Mouse (Mus musculus): Measurements from ENCODE around the gene Fut2. TPM values are rescaled to one million over a fixed set of nuclear protein-coding genes. Genes with fewer than 3 reads are reported as not detected.

Gene Fut2
- polyA plus RNA-seq, 1 experiment = not detected

DNA sequence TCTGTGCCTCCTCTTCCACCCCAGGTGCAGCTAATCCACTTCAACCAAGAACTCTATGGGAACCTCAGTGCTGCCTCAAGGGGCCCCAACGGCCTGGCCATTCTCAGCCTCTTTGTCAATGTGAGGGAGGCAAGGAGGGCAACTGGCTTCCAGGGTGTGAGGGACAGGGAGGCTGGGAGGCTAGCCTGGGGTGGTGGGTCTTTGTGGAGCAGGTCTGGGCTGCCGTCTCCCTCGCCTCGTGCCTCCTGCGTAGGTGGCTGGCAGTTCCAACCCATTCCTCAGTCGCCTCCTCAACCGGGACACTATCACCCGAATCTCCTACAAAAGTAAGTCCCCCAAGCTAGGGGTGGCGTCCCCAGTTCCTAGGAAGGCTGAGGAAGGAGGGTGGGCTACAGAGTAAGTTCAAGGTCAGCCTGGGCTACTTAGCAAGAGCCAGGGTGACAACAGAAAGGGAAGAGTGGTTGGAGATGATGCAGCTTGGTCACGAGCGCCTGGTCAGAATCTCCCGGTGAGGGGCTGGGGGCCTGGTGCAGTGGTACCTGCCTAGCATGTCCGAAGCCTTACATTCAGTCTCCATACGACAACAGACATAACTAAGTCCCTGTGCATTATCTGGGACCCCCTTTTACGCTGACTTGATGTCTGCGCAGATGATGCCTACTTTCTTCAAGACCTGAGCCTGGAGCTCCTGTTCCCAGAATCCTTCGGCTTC, 36.8 kb upstream of the Fut2 start:
- TF ChIP-seq CTCF (IDR thresholded peaks at IDR 0.05; ENCODE audit: extremely low read depth, insufficient read depth, insufficient read length, insufficient replicate concordance) (no peak), POLR2A (IDR thresholded peaks at IDR 0.05; ENCODE audit: low read depth, low read length) (no peak)
- Histone ChIP-seq H3K36me3 (ENCODE audit: control insufficient read depth, insufficient read depth, low read length) (no peaks in the 10 kb centered on the region), H3K27me3 (ENCODE audit: control insufficient read depth, insufficient read depth, low read length) (peaks cover 11% of the 10 kb centered on the region), H3K27ac (ENCODE audit: insufficient read depth, low read length) (no peak overlapping the region), H3K4me3 (ENCODE audit: extremely low read depth, insufficient read depth, insufficient read length) (no peak overlapping the region), H3K4me1 (ENCODE audit: control insufficient read depth, insufficient read depth, insufficient read length) (peaks cover 20% of the 10 kb centered on the region)
- WGBS = 90% methylated on average over 17 of the region's 17 CpGs
- no peak for DNase-seq (ENCODE audit: low read depth in 1 of 2, low spot score in 2 of 2)

DNA sequence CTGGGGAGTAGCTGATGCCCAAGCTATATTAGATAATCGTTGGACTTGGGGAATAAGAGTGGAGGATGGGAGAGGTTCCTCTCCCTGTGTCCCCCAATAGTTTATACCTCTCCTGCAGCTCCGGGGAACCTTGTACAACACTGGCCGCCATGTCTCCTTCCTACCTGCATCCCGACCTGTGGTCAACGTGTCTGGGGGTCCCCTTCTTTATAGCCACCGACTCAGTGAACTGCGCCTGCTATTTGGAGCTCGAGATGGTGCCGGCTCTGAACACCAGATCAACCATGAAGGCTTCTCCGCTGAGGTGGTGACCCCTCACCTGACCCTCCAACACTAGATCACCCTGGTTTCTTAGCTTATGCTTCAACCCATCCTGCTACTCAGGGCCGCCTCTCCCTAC, 36.1 kb upstream of the Fut2 start:
- DNase-seq (ENCODE audit: low read depth in 1 of 2, low spot score in 2 of 2) = no peak
- no peak for TF ChIP-seq CTCF (IDR thresholded peaks at IDR 0.05; ENCODE audit: extremely low read depth, insufficient read depth, insufficient read length, insufficient replicate concordance)
- TF ChIP-seq POLR2A (IDR thresholded peaks at IDR 0.05; ENCODE audit: low read depth, low read length) = no peak
- Histone ChIP-seq H3K27ac (ENCODE audit: insufficient read depth, low read length) (no peak overlapping the region), H3K4me1 (ENCODE audit: control insufficient read depth, insufficient read depth, insufficient read length) (peaks cover 19% of the 10 kb centered on the region), H3K36me3 (ENCODE audit: control insufficient read depth, insufficient read depth, low read length) (no peaks in the 10 kb centered on the region), H3K27me3 (ENCODE audit: control insufficient read depth, insufficient read depth, low read length) (peaks cover 11% of the 10 kb centered on the region), H3K4me3 (ENCODE audit: extremely low read depth, insufficient read depth, insufficient read length) (no peak overlapping the region)
- whole genome bisulfite sequencing = 93% methylated on average over 11 of the region's 11 CpGs

DNA sequence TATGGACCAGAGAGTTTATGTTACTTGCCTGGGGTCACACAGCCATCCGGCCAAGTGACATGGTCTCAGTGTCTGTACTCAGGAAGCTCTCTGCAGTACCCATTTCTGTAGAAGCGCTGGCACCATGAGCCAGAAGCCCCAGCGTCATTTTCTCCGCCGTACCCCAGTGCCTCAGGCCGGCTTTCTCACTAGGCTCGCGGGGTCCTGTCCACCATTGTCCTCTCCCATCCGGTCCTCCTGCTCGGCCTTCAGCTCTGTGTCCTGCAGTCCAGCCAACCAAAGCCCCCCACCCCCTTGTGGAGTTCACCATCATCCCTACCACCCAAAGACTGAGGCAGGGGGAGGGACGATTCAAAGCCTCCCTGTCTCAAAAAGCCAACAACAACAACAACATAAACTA, 35.4 kb upstream of the Fut2 start:
- H3K36me3 ChIP-seq (ENCODE audit: control insufficient read depth, insufficient read depth, low read length) = no peaks in the 10 kb centered on the region
- no peak overlapping the region for H3K27ac ChIP-seq (ENCODE audit: insufficient read depth, low read length)
- TF ChIP-seq CTCF (IDR thresholded peaks at IDR 0.05; ENCODE audit: extremely low read depth, insufficient read depth, insufficient read length, insufficient replicate concordance) = no peak
- no peak for TF ChIP-seq POLR2A (IDR thresholded peaks at IDR 0.05; ENCODE audit: low read depth, low read length)
- WGBS = 92% methylated on average over 11 of the region's 11 CpGs
- H3K4me3 ChIP-seq (ENCODE audit: extremely low read depth, insufficient read depth, insufficient read length) = no peak overlapping the region
- peaks cover 18% of the 10 kb centered on the region for H3K4me1 ChIP-seq (ENCODE audit: control insufficient read depth, insufficient read depth, insufficient read length)
- no peak for DNase-seq (ENCODE audit: low read depth in 1 of 2, low spot score in 2 of 2)
- peaks cover 11% of the 10 kb centered on the region for H3K27me3 ChIP-seq (ENCODE audit: control insufficient read depth, insufficient read depth, low read length)

DNA sequence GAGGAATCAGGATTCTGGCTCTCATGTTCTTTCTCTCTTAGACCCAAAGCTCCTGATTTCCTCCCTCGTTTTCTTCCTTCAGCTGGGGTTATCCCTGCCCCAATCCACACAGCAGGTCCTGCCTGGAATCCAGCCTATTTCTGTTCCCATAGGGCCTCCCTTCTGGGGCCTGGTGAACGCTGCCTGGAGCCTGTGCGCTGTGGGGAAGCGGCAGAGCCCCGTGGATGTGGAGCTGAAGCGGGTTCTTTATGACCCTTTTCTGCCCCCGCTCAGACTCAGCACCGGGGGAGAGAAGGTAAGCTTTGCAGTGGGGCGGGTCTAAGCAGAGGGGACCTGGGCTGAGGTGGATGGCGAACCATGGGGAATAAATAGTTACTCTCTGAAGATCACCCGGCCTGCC, 34.9 kb upstream of the Fut2 start:
- Histone ChIP-seq H3K27ac (ENCODE audit: insufficient read depth, low read length) (no peak overlapping the region), H3K36me3 (ENCODE audit: control insufficient read depth, insufficient read depth, low read length) (no peaks in the 10 kb centered on the region), H3K4me3 (ENCODE audit: extremely low read depth, insufficient read depth, insufficient read length) (no peak overlapping the region), H3K27me3 (ENCODE audit: control insufficient read depth, insufficient read depth, low read length) (peaks cover 11% of the 10 kb centered on the region), H3K4me1 (ENCODE audit: control insufficient read depth, insufficient read depth, insufficient read length) (peaks cover 18% of the 10 kb centered on the region)
- 57% methylated on average over 11 of the region's 11 CpGs for WGBS
- TF ChIP-seq CTCF (IDR thresholded peaks at IDR 0.05; ENCODE audit: extremely low read depth, insufficient read depth, insufficient read length, insufficient replicate concordance) (no peak), POLR2A (IDR thresholded peaks at IDR 0.05; ENCODE audit: low read depth, low read length) (no peak)
- no peak for DNase-seq (ENCODE audit: low read depth in 1 of 2, low spot score in 2 of 2)

DNA sequence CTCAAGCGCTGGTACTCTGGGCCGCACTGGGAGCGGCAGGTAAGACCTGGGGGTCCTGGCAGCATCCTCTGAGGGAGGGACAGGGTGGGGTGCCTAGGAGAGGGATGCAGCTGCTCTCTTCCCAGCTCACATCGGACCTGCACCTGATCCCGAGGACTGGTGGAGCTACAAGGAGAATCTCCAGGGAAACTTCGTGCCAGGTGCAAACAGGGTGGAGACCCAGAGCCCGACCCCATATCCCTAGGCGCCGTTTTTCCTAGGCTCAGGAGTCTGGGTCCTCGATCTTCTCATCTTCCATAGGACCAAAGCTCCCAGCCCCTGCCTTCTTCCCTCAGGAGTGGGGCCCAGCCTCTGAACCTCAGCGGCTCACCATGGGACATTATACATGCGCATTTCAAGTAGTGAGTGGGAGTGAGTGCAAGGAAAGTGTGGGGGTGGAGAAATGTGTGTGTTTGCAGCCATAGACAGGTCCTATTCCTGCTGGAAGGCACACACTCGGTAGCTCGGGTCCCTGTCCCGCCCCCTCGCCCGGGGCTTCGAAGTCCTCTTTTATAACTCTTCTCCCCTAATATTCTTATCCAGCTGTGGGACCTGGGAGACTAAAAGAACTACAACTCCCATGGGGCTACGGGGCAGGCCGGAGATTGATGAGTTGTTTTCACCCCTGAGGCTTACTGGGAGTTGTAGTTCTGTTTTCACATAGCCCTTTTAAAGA, 34.3 kb upstream of the Fut2 start:
- Histone ChIP-seq H3K27ac (ENCODE audit: insufficient read depth, low read length) (no peak overlapping the region), H3K4me3 (ENCODE audit: extremely low read depth, insufficient read depth, insufficient read length) (peak overlapping the region; percentile 18; the same call in 1 of the 2 replicates), H3K36me3 (ENCODE audit: control insufficient read depth, insufficient read depth, low read length) (no peaks in the 10 kb centered on the region), H3K27me3 (ENCODE audit: control insufficient read depth, insufficient read depth, low read length) (peaks cover 11% of the 10 kb centered on the region), H3K4me1 (ENCODE audit: control insufficient read depth, insufficient read depth, insufficient read length) (peaks cover 18% of the 10 kb centered on the region)
- 4% methylated on average over 20 of the region's 20 CpGs for WGBS
- TF ChIP-seq CTCF (IDR thresholded peaks at IDR 0.05; ENCODE audit: extremely low read depth, insufficient read depth, insufficient read length, insufficient replicate concordance) (no peak), POLR2A (IDR thresholded peaks at IDR 0.05; ENCODE audit: low read depth, low read length) (no peak)
- DNase-seq (ENCODE audit: low read depth in 1 of 2, low spot score in 2 of 2) = peak in 1 of 2 experiments; percentile 70

DNA sequence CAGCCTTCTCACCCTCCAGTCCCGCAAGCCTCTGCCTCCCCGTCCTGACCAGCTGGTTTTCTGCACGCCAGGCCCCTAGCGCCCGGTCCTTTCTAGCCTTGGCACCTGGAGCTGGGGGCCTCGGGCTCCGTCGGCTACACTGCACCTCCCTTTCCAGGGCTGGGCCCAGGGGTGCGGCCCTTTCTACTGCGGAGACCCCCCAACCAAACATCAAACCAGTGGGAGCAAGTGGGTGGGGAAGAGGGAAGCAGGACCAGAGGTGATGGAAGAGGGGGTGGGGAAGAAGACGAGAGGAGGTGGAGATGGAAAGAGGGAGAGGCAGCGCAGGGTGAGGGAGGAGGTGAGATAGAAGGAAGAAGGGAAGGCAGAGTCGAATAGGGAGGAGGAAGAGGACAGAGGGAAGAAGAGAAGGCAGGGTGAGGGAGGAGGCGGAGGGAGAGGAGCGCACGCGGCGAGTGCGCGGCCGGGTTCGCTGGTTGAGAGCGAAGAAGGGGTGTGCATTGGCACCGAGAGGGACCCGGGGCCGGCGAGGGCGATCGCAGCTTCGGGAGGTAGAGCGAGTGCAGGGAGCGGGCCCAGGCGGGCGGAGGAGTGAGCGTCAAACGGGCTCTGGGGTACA, 33.4 kb upstream of the Fut2 start, which contains the start of gene Car11:
Gene Car11, plus strand, starts transcription at position 321 of the 619 bp plus-strand sequence.
- TF ChIP-seq POLR2A (IDR thresholded peaks at IDR 0.05; ENCODE audit: low read depth, low read length) (no peak), CTCF (IDR thresholded peaks at IDR 0.05; ENCODE audit: extremely low read depth, insufficient read depth, insufficient read length, insufficient replicate concordance) (no peak)
- peaks cover 11% of the 10 kb centered on the region for H3K27me3 ChIP-seq (ENCODE audit: control insufficient read depth, insufficient read depth, low read length)
- H3K36me3 ChIP-seq (ENCODE audit: control insufficient read depth, insufficient read depth, low read length) = no peaks in the 10 kb centered on the region
- H3K4me3 ChIP-seq (ENCODE audit: extremely low read depth, insufficient read depth, insufficient read length) = peak within 1 kb of the TSS; percentile 18; the same call in 1 of the 2 replicates
- H3K4me1 ChIP-seq (ENCODE audit: control insufficient read depth, insufficient read depth, insufficient read length) = peaks cover 18% of the 10 kb centered on the region
- 14% methylated on average over 36 of the region's 36 CpGs for WGBS
- no peak for DNase-seq (ENCODE audit: low read depth in 1 of 2, low spot score in 2 of 2)
- no peak within 1 kb of the TSS for H3K27ac ChIP-seq (ENCODE audit: insufficient read depth, low read length)

Measured in spleen, adult 2 months (tissue).